Mouse (Mus musculus): ENCODE measurements around the gene Ndufb11. TPM values are rescaled to one million over a fixed set of nuclear protein-coding genes. Genes with fewer than 3 reads are reported as not detected.

Gene Ndufb11
- total and polyA plus RNA-seq, 2 experiments: 199 to 308 TPM

GRCm38 (mm10) chrX:20608500-20608899 lies 8.9 kb downstream of the Ndufb11 start:
- WGBS: 87% methylated on average over 4 of the region's 4 CpGs
- Histone ChIP-seq H3K27me3 (ENCODE audit: control insufficient read depth, insufficient read depth, low read length) (no peaks in the 10 kb centered on the region), H3K27ac (replicated peaks; ENCODE audit: insufficient read depth, low read depth, low read length) (no peak overlapping the region), H3K4me1 (ENCODE audit: control insufficient read depth, insufficient read depth, low read length) (no peaks in the 10 kb centered on the region), H3K79me2 (ENCODE audit: control insufficient read depth, insufficient read depth, low read length) (no peaks in the 10 kb centered on the region), H3K4me3 (ENCODE audit: insufficient read depth, low read depth, low read length) (no peak overlapping the region), H3K36me3 (ENCODE audit: control insufficient read depth, insufficient read depth, low read length) (no peaks in the 10 kb centered on the region), H3K9ac (ENCODE audit: low read depth, low read length) (no peak overlapping the region)
- no peak for DNase-seq (ENCODE audit: extremely low read depth, low read depth, low spot score)
- TF ChIP-seq POLR2A (IDR thresholded peaks at IDR 0.05; ENCODE audit: extremely low read depth, insufficient read depth, low read length) (no peak), CTCF (IDR thresholded peaks at IDR 0.05; ENCODE audit: low read depth, low read length) (no peak)

- Histone ChIP-seq H3K9ac (ENCODE audit: low read depth, low read length) (no peak overlapping the region), H3K27ac (replicated peaks; ENCODE audit: insufficient read depth, low read depth, low read length) (no peak overlapping the region), H3K36me3 (ENCODE audit: control insufficient read depth, insufficient read depth, low read length) (no peaks in the 10 kb centered on the region), H3K4me3 (ENCODE audit: insufficient read depth, low read depth, low read length) (no peak overlapping the region), H3K4me1 (ENCODE audit: control insufficient read depth, insufficient read depth, low read length) (no peaks in the 10 kb centered on the region), H3K79me2 (ENCODE audit: control insufficient read depth, insufficient read depth, low read length) (no peaks in the 10 kb centered on the region), H3K27me3 (ENCODE audit: control insufficient read depth, insufficient read depth, low read length) (no peaks in the 10 kb centered on the region)
- TF ChIP-seq POLR2A (IDR thresholded peaks at IDR 0.05; ENCODE audit: extremely low read depth, insufficient read depth, low read length) (no peak), CTCF (IDR thresholded peaks at IDR 0.05; ENCODE audit: low read depth, low read length) (peak; percentile 19; the same call in 1 of the 2 replicates)
- 0% methylated on average over 4 of the region's 4 CpGs for WGBS
- no peak for DNase-seq (ENCODE audit: extremely low read depth, low read depth, low spot score)
Measured at GRCm38 (mm10) chrX:20587968-20588367, 29.5 kb downstream of the Ndufb11 start.

- Histone ChIP-seq H3K36me3 (ENCODE audit: control insufficient read depth, insufficient read depth, low read length) (no peaks in the 10 kb centered on the region), H3K27me3 (ENCODE audit: control insufficient read depth, insufficient read depth, low read length) (no peaks in the 10 kb centered on the region), H3K9ac (ENCODE audit: low read depth, low read length) (no peak overlapping the region), H3K79me2 (ENCODE audit: control insufficient read depth, insufficient read depth, low read length) (no peaks in the 10 kb centered on the region), H3K4me1 (ENCODE audit: control insufficient read depth, insufficient read depth, low read length) (no peaks in the 10 kb centered on the region), H3K27ac (replicated peaks; ENCODE audit: insufficient read depth, low read depth, low read length) (no peak overlapping the region), H3K4me3 (ENCODE audit: insufficient read depth, low read depth, low read length) (no peak overlapping the region)
- WGBS: 90% methylated on average over 4 of the region's 4 CpGs
- DNase-seq (ENCODE audit: extremely low read depth, low read depth, low spot score): no peak
- TF ChIP-seq POLR2A (IDR thresholded peaks at IDR 0.05; ENCODE audit: extremely low read depth, insufficient read depth, low read length) (no peak), CTCF (IDR thresholded peaks at IDR 0.05; ENCODE audit: low read depth, low read length) (no peak)
Measured at GRCm38 (mm10) chrX:20573927-20574326, 43.5 kb downstream of the Ndufb11 start.

- H3K4me3 ChIP-seq (ENCODE audit: insufficient read depth, low read depth, low read length): no peak overlapping the region
- DNase-seq (ENCODE audit: extremely low read depth, low read depth, low spot score): no peak
- no peak overlapping the region for H3K27ac ChIP-seq (replicated peaks; ENCODE audit: insufficient read depth, low read depth, low read length)
Measured at GRCm38 (mm10) chrX:20572683-20573082, 44.7 kb downstream of the Ndufb11 start.

GRCm38 (mm10) chrX:20571024-20571423 lies 46.4 kb downstream of the Ndufb11 start:
- H3K79me2 ChIP-seq (ENCODE audit: control insufficient read depth, insufficient read depth, low read length): no peaks in the 10 kb centered on the region
- no peak overlapping the region for H3K9ac ChIP-seq (ENCODE audit: low read depth, low read length)
- no peaks in the 10 kb centered on the region for H3K36me3 ChIP-seq (ENCODE audit: control insufficient read depth, insufficient read depth, low read length)
- WGBS: 50% methylated on average over 2 of the region's 2 CpGs
- TF ChIP-seq CTCF (IDR thresholded peaks at IDR 0.05; ENCODE audit: low read depth, low read length) (no peak), POLR2A (IDR thresholded peaks at IDR 0.05; ENCODE audit: extremely low read depth, insufficient read depth, low read length) (no peak)
- DNase-seq (ENCODE audit: extremely low read depth, low read depth, low spot score): no peak
- H3K4me3 ChIP-seq (ENCODE audit: insufficient read depth, low read depth, low read length): no peak overlapping the region
- H3K27ac ChIP-seq (replicated peaks; ENCODE audit: insufficient read depth, low read depth, low read length): no peak overlapping the region
- no peaks in the 10 kb centered on the region for H3K27me3 ChIP-seq (ENCODE audit: control insufficient read depth, insufficient read depth, low read length)
- no peaks in the 10 kb centered on the region for H3K4me1 ChIP-seq (ENCODE audit: control insufficient read depth, insufficient read depth, low read length)

More at GRCm38 (mm10) chrX:20572683-20573082, 44.7 kb downstream of the Ndufb11 start:
- Histone ChIP-seq H3K4me1 (ENCODE audit: control insufficient read depth, insufficient read depth, low read length) (no peaks in the 10 kb centered on the region), H3K27me3 (ENCODE audit: control insufficient read depth, insufficient read depth, low read length) (no peaks in the 10 kb centered on the region), H3K79me2 (ENCODE audit: control insufficient read depth, insufficient read depth, low read length) (no peaks in the 10 kb centered on the region), H3K36me3 (ENCODE audit: control insufficient read depth, insufficient read depth, low read length) (no peaks in the 10 kb centered on the region), H3K9ac (ENCODE audit: low read depth, low read length) (no peak overlapping the region)
- no peak for TF ChIP-seq CTCF (IDR thresholded peaks at IDR 0.05; ENCODE audit: low read depth, low read length)
- TF ChIP-seq POLR2A (IDR thresholded peaks at IDR 0.05; ENCODE audit: extremely low read depth, insufficient read depth, low read length): no peak
- WGBS: 78% methylated on average over 9 of the region's 9 CpGs

Other genes with a start within 250 kb of the Ndufb11 start
- gene Jade3, start 191.9 kb downstream of the Ndufb11 start, total RNA-seq (2014; rRNA removed): 1.7 and 2.1 TPM in 2 replicates
- gene Jade3, start 191.9 kb downstream of the Ndufb11 start, polyA plus RNA-seq (2012; rRNA removed): 0.34 and 0.52 TPM in 2 replicates
- gene Rgn, start 67.8 kb downstream of the Ndufb11 start, total RNA-seq (2014; rRNA removed): 1,444 and 2,426 TPM in 2 replicates
- gene Rgn, start 67.8 kb downstream of the Ndufb11 start, polyA plus RNA-seq (2012; rRNA removed): 291 and 400 TPM in 2 replicates
- gene Rbm10, start 116 bp downstream of the Ndufb11 start, total RNA-seq (2014; rRNA removed): 12.3 and 14.0 TPM in 2 replicates
- gene Rbm10, start 116 bp downstream of the Ndufb11 start, polyA plus RNA-seq (2012; rRNA removed): 23.9 and 32.9 TPM in 2 replicates
- 69.8 and 90.9 TPM in 2 replicates for gene Uba1, start 40.7 kb upstream of the Ndufb11 start, total RNA-seq (2014; rRNA removed)
- 162 and 181 TPM in 2 replicates for gene Uba1, start 40.7 kb upstream of the Ndufb11 start, polyA plus RNA-seq (2012; rRNA removed)
- 11.7 and 12.5 TPM in 2 replicates for gene Cdk16, start 70.3 kb upstream of the Ndufb11 start, total RNA-seq (2014; rRNA removed)
- 33.0 and 47.5 TPM in 2 replicates for gene Cdk16, start 70.3 kb upstream of the Ndufb11 start, polyA plus RNA-seq (2012; rRNA removed)
- 0.46 and 0.74 TPM in 2 replicates for gene Usp11, start 86.3 kb upstream of the Ndufb11 start, total RNA-seq (2014; rRNA removed)
- 0.54 and 0.55 TPM in 2 replicates for gene Usp11, start 86.3 kb upstream of the Ndufb11 start, polyA plus RNA-seq (2012; rRNA removed)
- gene Araf, start 180.2 kb upstream of the Ndufb11 start, total RNA-seq (2014; rRNA removed): 39.5 and 42.4 TPM in 2 replicates
- 97.0 and 139 TPM in 2 replicates for gene Araf, start 180.2 kb upstream of the Ndufb11 start, polyA plus RNA-seq (2012; rRNA removed)

Measured in liver, adult 2 months (tissue).